Mouse (Mus musculus) layer of hippocampus, adult 6 months (tissue): ENCODE results near the gene Lcor. TPM values are rescaled to one million over a fixed set of nuclear protein-coding genes. Genes with fewer than 3 reads are reported as not detected.

Source experiments
- long read RNA-seq, 2 experiments: library from polyadenylated mRNA; unstranded; transcript quantifications; one replicate each; pipeline ENCODE4 v2.0.0; 2019 to 2020
- microRNA-seq: library from miRNA; unstranded; fragments of <30 nt; microRNA quantifications from one replicate; pipeline ENCODE4 v1.2.0, GENCODE M21; 2020
- polyA plus RNA-seq: library from polyadenylated mRNA; unstranded; fragments of <200 nt; fragmentation: Nextera tagmentation; gene quantifications from 2 replicates; pipeline ENCODE4 v1.2.3, GENCODE M21; 2021

The Lcor gene
- polyA plus RNA-seq, result 2.6 and 3.9 TPM in 2 replicates
- long read RNA-seq, experiment 1, full-length matches to known transcripts, result 4 of 72 reads
- long read RNA-seq, experiment 1, partial matches to known transcripts, result 1 of 72 reads
- long read RNA-seq, experiment 1, other reads (novel, unspliced or antisense), result 67 of 72 reads
- long read RNA-seq, experiment 2, full-length matches to known transcripts, result 12 of 46 reads
- long read RNA-seq, experiment 2, partial matches to known transcripts, result 2 of 46 reads
- long read RNA-seq, experiment 2, other reads (novel, unspliced or antisense), result 32 of 46 reads

DNA sequence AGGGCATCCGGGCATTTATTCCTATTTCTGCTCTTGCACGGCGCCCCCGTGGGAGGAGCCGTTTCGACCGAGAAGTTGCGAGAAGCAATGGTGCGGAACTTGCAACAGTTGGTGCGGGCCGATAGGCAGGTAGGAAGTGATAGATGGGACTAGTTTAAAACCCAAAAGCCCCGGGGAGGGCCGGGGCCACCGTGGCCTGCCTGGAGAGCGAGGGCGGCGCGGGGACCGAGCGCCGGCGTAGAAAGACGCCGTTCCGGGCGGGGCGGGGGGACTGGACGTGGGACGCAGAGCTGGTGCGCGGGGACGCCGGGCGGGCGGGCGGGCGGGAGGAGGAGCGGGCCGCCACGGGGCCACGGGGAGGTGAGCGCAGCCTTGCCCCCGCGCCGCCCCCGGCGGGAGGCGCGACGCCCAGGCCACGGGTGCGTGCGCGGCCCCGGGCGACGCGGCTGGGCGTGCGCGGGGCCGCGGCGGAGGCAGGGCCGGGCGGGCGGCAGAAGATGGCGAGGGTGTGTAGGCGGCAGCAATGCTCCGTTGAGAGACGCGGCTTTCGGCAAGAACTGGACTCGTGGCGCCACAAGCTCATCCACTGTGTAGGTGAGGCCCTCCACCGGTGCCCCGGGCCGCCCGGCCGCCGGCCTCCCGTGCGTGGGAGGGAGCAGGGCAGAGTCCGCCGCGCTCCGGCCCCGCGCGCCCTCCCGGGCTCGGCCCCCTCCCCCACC is at the start of gene Lcor:
Gene Lcor (plus strand): TSS at position 448 of the 719 bp plus-strand sequence.

DNA sequence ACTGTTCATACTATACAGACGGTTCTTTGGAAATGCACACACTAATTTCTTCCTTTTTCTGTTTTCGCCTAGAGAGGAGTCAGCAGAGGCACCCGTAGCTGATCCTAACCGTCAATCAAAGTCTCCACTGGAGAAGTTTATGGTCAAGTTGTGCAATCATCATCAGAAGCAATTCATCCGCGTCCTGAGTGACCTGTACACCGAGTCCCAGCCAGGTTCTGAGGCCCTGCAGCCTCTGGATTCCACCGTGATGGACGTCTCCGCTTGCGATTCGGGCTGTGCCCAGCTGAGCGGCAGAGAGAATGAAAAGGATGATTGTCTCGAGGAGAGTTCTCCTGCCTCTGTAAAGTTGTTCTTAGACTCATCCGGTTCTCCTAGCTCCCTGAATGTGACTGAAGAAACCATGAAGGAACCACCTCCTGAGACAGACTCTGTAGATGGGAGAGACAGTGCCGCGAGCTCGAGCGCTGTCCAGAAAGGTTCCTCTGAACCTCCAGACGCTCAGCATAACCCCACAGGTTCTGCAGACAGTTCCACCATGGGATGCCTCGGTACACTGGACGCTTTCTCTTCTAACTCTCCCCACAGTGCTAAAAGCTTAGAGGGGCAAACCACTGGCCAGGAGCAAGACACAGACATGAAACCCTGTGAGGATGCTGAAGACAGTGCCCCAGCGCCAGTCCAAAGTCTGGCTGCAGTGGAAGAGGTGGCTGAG is 99.4 kb downstream of the Lcor start, which contains the start of gene Gm340:
Gene Gm340 (plus strand): TSS at position 665 of the 715 bp plus-strand sequence.

Small RNA genes within 50 kb of the gene (microRNA-seq; reads per million reads assigned to microRNA genes)
- not detected for gene Mir8091

Other genes with a start within 250 kb of the Lcor start
- 15.4 and 16.3 TPM in 2 replicates for gene Tm9sf3, start 218.6 kb upstream of the Lcor start, polyA plus RNA-seq
- gene Pik3ap1, start 97.5 kb upstream of the Lcor start, polyA plus RNA-seq, result 1.3 and 1.4 TPM in 2 replicates
- gene Gm340, start 99.7 kb downstream of the Lcor start, polyA plus RNA-seq, result 0.60 and 0.82 TPM in 2 replicates